Mouse (Mus musculus): ENCODE results near the gene Ski. TPM values are rescaled to one million over a fixed set of nuclear protein-coding genes. Genes with fewer than 3 reads are reported as not detected.

The Ski gene
- polyA plus RNA-seq, 2 experiments from 2014 or later = 20.6 to 28.2 TPM

DNA sequence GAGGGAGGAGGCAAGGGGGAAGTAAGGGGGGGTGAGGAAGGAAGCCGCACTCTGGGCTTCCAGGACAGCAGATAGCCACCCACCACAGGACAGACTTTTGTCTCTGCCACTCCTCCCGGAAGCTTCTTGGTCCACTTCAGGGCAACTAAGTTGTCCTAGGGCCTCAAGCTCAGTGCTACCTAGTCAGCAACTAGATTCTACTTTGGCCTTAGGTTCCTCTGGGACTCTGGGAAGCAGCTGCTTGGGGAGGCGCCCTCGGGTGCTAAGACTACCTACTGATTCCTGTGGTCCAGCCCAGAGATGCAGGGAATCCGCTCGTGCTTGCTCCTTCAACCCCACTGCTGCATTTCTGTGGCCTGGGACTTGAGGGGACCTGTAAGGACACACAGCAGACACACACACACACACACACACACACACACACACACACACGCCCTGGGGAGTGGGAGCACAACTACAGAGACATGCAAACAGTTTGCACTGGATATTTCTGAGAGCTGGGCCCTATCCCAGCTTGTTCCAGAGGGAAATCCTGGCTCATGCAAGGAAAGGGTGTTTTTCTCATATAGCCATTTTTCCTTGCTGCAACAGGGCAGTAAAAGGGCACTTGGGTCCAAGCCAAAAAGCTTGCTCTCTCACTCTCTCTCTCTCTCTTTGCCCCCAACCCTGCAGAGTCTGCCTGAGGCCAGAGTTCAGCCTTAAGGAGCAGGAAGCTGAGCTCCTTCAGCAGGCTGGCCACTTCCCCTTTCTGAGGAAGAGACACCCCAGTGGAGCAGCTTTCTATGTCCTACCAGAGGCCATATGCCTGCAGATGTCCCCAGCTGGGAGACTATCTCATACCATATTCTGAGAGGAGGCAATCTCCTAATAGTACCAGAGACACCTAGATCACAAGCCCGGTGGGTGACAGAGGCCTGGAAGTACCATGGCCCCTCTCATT, 12.2 kb upstream of the Ski start:
- no peak for ATAC-seq

DNA sequence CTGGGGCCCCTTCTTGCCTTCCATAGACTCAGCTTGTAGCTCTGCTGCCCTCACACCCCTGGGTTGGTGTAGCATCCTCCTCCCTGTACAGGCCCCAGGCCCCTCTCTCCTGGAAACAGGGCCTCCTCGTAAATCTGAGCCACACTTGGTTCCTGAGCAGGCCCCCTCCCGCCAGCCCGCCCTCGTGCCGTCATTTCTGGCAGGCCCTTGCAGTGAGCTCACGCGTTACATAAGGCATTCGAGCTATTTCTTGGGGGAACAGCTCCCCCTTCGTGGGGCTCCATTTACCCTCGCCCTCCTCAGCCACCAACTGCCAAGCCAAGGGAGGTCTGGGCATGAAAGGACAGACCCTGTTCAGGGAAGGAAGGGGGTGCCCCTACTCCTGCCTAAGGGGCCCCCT, 11.5 kb upstream of the Ski start:
- ATAC-seq = no peak

DNA sequence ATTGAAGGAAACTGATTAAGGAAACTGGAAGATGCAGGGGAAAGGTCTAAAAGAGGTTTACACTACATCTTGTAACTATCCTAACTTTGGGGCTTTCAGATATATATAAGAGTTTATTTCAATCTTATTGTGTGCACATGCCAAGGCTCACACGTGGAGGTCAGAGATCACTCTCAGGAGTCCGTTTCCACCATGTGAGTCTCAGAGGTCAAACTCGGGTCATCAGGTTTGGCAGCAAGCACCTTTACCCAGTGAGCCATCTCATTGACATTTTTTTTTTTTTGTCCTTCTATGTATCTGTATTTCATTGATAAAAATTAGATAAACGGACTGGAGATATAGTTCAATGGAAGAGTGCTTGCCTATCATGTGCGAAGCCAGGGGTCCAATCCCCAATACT, 6.1 kb upstream of the Ski start:
- ATAC-seq = no peak

DNA sequence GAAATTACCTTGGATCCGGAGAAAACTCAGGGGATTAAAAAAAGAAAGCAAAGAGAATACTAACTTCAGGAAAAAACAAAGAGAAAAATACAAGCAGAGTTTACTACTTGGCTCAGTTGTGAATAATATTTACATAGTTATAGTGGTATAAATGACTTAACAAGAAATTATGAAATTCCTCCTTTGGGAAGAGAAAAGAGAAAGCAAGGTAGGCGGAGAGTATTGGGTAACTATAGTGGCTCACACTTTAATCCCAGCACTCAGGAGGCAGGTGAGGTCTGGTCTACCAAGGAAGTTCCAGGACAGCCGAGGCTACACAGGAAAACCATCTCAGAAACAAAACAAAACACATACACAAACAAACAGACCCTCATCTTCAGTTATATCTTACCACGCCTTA, 5.6 kb upstream of the Ski start:
- no peak for ATAC-seq

DNA sequence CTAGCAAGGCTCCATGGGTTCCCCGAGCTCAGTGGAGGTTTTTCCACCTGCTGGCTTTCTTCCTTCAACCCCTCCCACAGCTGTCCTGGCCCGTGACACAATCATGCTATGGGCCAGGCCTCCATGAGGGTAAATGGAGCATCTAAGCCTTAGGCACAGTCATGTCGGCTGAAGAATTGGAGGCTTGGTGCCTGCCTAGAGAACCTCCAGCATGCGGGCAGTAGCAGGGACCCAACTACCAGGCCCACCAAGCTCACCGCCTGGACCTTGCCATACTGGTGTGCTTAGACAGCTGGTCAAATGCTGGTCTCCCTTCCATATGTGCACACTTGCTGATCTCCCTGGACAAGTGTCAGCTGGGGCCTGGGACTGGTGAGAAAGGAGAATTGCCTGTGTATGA, 3.5 kb upstream of the Ski start:
- no peak for ATAC-seq

DNA sequence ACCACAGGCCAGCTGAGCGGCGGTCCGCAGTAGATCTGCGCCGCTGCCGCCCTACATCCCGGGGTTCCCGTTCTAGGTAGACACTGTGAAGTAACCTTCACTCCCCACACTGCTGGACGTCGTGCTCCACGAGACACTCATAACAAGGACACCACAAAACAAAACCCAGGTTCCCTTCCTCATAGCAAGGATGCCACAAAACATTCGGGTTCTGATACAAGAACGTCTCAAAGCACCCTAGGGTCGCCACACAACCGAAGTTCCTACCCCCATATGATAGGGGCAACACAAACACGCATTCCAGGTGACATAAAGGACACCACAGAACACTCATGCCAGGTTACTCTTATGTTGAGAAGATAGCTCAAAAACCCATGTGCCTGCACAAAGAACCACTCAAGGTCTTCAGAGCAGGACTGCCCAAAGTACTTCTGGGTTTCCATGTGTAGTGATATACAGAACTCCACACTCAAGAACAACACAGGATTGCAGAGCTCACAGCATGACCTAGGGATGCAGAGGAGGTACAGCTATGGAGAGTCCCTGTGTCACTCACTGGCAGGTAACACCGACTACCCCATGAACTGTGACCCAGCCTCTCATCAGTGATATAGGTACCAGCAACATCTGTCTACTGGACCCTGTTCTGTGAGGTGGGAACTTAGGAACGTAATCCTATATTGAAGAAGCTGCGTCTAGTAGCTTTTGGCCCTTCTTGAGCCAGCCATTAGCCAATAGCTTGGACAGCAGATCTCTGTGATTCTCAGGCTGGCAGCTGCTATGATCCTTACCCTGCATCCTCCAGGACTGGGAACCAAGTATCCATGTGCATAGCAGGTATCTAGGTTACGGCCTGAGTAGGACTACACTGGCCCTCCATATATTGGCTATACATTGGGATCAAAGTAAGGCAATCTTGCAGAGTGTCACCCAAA, 1.5 kb upstream of the Ski start:
- ATAC-seq = no peak

DNA sequence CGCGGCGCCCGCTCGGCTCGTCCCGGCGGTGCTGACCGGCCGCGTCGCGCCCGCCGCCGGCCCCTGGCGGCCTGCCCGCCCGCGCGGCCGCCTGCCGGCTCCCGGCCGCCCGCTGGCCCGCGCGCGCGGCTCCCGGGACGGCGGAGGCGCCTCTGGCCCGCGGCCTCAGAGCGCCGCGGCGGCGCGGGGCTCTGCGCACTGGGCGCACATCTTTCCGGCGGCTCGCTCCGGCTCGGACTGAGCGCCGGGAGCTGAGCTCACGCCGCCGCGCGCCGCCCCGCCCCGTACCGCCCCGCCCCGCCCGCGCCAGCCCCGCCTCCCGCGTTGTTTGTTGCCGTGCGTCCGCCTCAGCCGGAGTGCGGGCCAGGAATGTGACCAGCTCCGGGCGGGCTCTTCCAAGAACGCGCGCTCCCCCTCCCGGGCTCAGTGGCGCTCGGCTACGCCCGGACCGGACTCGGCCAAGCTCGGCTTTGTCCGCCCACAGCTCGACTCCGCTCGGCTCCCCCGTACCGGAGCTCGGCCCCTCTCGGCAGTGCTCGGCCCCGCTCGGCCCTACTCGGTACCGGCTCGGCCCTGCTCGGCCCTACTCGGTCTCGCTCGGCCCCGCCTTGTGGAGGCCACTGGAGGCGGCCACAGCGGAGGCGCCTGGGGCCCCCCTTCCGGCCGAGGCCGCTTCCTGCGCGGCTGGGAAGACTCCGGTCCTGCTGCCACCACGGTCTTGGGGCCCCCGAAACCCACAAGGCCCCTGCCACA, 625 bp upstream of the Ski start:
- peak; percentile 89 for ATAC-seq

DNA sequence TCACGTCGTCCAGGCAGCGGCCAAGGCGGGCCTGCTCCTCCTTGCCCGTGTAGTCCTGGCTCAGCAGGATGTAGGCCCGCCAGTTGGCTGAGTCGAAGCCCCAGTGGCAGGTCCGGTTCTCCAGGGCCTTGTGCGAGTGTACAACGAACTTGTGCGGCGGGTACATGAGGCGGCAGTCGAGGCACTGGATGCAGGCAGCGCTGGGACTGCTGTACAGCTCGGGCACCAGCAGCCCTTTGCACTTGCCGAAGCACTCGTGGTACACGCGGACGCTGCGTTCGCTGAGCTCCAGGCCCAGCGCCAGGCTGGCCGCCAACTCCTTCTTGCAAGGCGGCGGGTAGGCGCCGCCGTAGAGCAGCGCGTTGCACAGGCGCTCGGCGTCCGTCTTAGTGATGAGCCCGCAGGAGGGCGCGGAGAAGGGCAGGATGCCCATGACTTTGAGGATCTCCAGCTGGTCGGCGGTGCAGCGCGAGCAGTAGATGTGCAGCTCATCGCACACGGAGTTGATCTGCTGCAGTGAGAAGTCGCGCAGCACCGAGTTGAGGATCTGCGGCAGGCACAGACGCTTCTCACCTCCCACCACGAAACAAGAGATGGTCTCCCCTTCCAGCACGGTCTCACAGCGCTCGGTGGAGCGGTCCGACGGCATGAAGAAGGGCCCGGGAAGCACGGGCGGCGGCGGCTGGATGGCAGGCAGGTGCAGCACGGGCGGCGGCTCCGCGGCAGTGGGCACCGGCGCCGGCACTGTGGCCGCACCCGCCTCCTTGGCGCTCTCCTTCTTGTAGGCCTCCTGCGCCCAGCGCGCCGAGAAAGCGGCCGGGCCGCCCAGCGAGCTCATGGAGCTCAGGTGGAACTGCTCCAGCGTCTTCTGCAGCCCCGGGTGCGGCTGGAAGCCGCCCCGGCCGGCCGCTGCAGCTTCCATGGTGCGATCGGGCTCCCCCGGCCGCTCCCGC, 517 bp downstream of the Ski start:
- ATAC-seq = no peak

DNA sequence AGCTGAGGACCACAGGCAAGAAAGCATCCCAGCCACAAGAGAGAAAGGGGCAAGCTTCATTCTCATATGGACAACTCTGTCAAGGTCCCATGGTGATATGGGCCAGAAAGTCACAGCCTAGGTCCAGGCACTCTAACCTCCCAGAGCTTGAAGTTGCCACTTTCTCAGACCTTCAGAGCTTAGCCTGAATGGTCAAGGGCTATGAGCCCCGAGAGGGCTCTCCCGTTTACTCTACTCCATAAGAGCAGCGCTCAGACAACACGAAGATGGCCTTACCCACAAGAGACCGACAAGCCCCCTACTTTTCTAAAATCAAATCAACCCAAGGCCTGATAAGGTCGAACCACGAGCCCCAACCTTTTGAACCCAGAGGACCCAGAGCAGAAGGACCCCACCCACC, 1.3 kb downstream of the Ski start:
- no peak for ATAC-seq

DNA sequence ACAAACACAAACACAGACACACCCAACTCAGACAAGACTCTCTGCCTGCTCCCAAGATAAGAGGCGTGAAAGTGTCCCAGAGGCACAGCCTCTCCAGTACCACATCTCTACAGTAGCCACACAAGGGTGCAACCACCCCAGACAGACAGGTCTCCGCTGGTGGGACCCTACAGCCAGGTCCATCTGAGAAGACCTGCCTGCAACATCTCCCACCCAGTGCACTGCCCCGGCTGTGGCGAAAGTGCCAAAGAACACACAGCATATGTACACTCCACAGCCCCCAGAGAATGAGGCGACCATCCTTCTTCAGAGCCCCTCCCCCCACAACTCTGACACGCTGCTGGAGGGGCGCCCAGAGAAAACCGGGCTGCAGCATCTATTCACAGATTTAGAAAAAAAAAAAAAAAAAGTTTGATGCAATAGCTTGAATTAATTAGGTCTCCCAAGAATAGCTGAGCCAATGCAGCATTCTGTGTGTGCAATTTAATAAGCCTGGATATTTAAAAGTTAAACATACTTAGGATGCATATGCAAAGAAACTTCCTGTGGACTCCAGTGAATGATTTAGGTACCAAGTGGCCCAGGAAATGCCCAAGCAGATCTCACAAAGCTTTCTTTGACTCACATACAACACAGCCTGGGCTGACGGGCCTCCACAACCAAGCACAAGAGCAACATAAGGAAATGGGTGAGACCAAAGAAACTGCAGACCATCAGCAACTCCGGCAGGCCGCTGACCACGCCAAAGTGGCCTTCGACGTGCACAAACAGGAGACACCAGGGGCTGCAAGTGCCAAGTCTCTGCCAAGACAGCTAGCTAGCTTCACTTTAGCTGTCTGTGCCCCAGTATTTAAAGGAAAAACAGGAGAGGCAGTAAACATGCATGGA, 1.9 kb downstream of the Ski start:
- no peak for ATAC-seq

DNA sequence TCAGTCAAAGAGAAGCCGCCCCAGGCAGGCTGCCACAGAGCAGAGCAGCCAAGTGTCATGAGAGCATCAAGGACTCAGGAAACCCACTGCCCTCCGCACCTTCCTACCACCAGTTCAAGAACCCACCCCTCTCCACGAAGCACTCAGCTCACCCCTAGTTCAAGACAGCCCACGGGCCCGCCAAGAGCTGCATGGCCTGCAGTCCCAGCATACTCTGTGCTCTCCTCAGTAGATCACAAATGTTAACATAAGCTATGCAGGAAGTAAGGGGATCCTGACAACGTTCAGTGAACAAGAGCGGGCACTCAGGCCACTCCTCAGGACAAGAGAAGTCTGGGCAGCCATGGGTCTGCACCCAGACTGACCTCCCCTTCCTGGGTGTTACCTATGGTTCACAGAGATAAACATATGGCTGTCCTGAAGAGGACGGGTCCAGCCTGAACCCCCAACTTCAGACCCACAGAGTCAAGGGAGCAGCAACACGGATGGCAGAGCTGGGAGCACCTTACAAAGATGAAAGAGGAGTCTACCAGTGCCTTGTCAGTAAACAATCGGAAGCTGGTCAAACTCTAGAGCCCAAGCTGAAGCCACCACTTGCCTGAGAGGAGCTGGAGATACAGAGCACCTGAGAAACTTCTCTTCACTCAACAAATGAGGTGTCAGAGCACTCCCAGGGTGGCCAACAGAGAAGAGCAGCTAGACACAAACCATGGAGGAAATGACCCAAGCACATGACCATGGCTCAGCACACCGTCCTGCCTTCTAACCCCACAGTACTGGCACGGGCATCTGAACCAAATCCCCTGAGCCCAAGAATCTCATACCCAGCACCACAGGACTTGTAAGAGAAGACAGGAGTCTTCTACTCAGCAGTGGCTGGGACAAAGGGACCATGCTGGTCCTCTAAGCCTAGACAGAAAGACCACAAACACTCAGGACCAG, 2.9 kb downstream of the Ski start:
- ATAC-seq = no peak

DNA sequence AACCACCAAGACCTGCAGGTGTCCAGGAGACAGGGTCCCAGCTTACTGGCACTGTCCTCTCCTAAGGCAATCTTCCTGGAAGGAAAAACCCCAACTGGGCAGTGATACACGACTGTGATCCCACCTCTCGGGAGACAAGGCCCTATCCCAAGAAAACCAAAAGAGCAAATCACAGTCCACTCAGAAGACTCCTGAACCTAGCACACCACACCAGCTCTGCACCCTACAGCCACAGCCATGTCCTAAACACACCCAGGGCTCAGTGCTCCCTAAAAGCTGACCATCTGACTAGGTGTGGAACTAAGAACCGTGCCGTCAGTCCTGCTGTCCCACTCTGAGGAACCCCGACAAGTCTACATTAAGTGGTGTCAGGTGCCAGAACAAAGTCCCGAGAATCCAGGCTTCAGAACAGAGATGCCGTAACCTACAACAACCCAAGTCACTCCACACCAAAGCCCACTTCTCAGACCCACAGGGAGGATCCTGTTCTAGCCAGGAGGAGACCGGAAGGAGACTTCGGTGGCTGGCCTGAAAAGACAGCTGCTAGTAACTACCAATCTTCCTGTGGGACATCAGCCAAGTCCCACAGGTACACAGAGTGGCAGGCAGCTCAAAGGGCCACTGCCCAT, 4.2 kb downstream of the Ski start:
- ATAC-seq = no peak

DNA sequence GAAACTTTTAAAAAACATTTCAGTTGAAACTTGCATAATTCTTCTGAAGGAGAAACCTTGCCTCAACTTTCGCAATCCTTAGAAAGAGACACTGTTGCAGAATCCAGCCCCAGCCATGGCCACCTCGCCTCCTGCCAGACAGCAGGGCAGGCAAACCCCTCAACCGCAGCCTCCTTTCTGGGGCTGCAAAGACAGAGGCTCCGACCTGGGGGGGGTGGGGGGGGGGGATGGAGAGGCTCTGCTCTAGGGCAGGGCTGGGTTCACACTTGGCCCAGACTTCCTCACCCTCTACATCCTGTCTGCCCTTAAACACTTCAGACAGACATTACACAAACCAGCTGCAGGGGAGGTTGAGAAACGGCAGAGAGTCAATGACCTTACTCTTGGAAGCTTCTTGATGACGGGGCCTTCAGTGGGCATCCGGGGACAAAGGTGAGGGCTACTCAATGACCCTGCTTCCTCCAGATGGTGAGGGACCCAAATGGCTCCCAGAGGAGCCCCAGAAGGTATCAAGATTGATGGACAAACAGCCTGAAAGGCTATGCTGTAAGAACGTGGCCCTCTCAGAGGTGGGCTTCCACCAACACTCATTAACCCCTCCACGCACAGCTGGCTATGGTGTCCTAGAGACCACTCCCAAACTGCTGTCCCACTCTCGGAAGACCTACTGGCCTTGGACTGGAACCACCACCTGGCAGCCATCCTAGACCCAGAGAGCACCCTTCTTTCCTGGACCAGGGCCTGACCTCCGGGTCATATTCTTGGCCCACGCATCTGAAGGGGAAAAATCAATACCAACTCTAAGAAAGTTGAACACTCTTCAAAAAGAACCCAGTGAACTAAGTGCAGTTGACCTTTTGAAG, 4.9 kb downstream of the Ski start:
- ATAC-seq = peak; percentile 74

DNA sequence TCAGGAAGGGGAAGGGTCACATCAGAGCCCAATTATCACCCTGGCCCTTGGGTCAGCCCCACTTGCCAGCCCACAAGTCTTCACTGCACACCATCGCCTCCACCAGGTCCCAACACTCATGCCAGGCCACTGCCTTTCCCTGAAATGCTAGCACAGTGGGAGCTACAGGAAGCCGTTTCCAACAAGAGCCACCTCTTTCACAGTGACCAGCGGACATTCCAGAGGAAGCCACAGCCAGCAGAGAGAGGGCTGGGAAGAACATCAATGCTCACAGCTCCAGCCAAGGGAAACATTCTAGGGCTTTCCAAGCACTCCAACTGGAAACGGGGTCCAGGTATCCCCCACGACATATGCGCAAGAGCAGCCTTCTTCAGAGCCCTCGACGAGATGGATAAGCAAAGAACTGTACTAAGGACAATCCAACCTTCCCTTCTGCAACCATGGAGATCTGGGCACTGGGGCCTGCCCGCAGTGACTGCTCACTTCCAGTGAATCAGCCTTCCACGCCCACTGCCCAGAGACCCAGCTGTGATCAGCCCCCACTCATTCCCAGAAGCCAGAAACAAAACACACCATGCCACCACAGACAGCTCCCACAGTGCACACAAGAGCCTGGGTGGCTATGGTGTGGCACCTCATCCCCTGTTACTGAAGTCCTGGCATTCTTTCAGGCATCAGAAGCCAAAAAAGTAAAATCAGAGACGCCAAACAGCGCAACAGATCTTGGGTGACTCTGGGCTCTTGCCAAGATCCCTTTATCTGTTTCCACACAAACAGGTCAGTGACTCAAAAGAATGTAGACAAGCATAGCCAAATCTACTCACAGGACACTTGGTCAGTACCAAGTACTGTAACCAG, 6.4 kb downstream of the Ski start:
- no peak for ATAC-seq

DNA sequence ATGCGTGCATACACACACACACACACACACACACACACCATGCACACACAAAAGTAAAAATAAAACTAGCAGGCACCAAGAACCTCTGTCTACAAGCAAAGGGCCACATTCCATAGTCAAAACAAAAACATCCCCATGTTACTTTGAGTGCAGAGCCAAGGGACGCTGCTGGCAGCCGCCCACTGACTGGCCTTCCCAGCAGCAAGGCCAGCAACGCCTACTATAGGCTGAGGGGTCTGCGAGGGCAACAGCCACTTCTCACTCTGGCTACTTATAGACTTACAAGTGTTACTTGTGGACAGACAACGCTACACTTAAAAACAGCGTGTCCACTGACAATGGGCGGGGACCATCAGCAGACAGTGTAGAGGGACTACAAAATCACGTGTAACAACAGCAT, 7.2 kb downstream of the Ski start:
- ATAC-seq = no peak

DNA sequence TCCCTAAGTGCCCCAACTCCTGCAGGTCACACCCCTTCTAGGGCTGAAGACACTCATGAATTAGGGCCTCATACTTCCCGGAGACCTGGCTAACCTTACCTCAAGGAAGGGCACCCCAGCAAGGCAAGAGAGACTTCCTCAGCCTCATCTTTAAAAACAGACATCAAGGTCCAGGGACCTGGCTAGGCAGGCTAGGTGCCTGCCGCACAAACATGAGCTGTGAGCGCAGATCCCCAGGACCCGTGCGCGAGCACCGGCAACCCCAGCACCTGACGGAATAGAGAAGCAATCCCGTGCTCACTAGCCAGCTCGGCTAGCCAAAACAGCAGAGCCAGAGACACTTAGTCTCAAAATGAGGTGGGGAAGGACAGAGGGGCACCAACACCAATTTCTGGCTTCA, 7.6 kb downstream of the Ski start:
- ATAC-seq = no peak

DNA sequence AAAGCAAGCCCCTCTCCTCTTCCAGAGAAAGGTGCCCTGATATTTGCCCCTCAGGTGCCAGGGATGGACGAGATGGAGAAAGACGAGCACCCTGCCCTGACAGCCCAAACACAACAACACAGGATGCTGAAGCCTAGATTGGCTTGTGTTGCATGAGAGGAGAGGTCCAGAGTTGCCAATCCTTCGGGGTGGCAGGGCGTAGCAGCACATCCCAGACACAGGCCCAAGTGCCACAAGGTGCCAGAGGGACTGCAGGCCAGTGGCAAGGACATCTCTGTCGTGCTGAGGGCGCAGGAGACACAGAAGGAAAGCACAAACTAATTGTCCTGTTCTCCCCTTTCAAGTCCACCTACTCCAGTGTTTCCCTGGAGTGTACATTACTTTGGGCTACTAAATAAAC, 8.2 kb downstream of the Ski start:
- no peak for ATAC-seq

Data from CD4-positive, CD25-positive, alpha-beta regulatory T cell, adult 4 months (primary cell).